Mouse (Mus musculus): Measurements from ENCODE around the gene Kazn.

GRCm38 (mm10) chr4:142254088-142254487 is 14.9 kb upstream of the Kazn start:
- TF ChIP-seq CHD2 (IDR thresholded peaks at IDR 0.05; ENCODE audit: low read length) (no peak), CTCF (conservative IDR thresholded peaks at IDR 0.05 in 1 of 2, IDR thresholded peaks at IDR 0.05 in 1 of 2; ENCODE audit: low read depth in 2 of 2, low read length in 2 of 2) (peak in 1 of 2 experiments; percentile 33; a peak in 2 of 4 replicates), EP300 (IDR thresholded peaks at IDR 0.05; ENCODE audit: low read length) (no peak), HCFC1 (IDR thresholded peaks at IDR 0.05; ENCODE audit: low read depth, low read length) (no peak), BHLHE40 (IDR thresholded peaks at IDR 0.05; ENCODE audit: low read depth, low read length) (no peak), UBTF (IDR thresholded peaks at IDR 0.05; ENCODE audit: low read depth, low read length) (no peak)

Measured in CH12.LX (cell line).